8 mouse cellular contexts compared by ENCODE assay signal in the genomic region with DNA sequence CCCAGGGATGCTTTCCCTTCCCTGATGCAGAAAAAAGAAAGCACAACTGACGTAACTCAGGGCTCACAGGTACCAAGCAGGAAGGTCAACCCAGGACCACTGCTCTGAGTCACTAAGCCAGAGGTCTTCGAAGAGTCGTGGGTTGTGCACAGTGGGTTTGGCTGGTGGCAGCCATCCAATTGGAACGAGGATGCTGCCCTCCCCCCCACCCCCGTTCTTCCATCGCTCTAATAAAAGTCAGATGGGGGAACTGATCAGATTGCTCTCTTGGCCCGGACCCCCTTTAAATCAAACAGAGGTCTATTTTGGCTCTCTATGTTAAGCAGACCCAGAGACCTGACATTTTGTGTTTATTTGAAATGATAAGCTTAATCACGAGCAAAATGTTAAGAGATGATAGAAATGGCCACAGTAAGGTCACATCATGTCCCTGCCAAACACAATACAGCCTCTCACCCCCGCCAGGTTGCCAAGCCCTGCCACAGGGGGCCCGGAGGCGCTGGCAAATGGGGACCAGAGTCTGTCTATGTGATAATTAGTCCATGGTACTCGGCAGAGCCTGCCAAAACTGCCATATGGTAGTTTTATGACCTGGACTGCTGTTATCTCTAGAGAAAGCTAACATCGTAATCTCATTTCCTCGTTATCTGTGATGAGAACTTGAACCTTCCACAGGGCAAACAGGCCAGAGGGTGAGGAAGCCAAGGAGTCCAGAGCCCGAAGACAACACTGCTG.
DNase-seq lines count a peak whose midpoint lies in the region.
"Had no signal": no experiment of that assay in that cellular context is flagged by ENCODE, and none has a peak within 500 bp of the region (broad histone marks: within the 10 kb centered on the region; RNA-seq: fewer than 3 reads in every experiment).

No protein-coding gene starts in this region.

- peak; percentile 21 to 52 for DNase-seq in layer of hippocampus, postnatal 14 days (ENCODE audit: low spot score in 2 of 2)
- no peak for DNase-seq in layer of hippocampus, adult 9-10 months (ENCODE audit: low spot score)
- DNase-seq in brain, adult 2 months (ENCODE audit: low read depth, low spot score) = peak; percentile 76
- peak; percentile 85 to 90 for DNase-seq in cerebellum, postnatal 25 days
- DNase-seq in kidney, postnatal 36 days = peak; percentile 43 to 51
- no peak for DNase-seq in left cerebral cortex, adult 11 months (ENCODE audit: low spot score)
- no peak for DNase-seq in c-Kit-positive CD71-positive TER-119-positive erythroid progenitor cells, embryonic 14.5 days (ENCODE audit: low spot score)
- DNase-seq: heart, postnatal 4 days had no signal

Comparison
In these comparisons a context has a peak if more than half of its experiments do, and no peak if none do; other contexts are left out.
1. DNase-seq: peak in layer of hippocampus, postnatal 14 days (2 of 2), brain, adult 2 months (single experiment), cerebellum, postnatal 25 days (2 of 2) and kidney, postnatal 36 days (2 of 2); none in layer of hippocampus, adult 9-10 months (single experiment), left cerebral cortex, adult 11 months (single experiment) and c-Kit-positive CD71-positive TER-119-positive erythroid progenitor cells, embryonic 14.5 days (single experiment).